Mouse (Mus musculus): Measurements from ENCODE around the gene Diras1.

- TF ChIP-seq CTCF (IDR thresholded peaks at IDR 0.05; ENCODE audit: extremely low read depth, insufficient read length, insufficient replicate concordance, low read depth, low read length) (no peak), POLR2A (IDR thresholded peaks at IDR 0.05; ENCODE audit: low read depth, low read length) (no peak)
Observed at GRCm38 (mm10) chr10:81015666-81016065, 9.8 kb downstream of the Diras1 start.

Data from small intestine, adult 2 months (tissue).